Mouse (Mus musculus) spleen, adult 2 months (tissue): Measurements from ENCODE around the gene Diexf. TPM values are rescaled to one million over a fixed set of nuclear protein-coding genes. Genes with fewer than 3 reads are reported as not detected.

Experiments
- DNase-seq, 2 experiments: peaks; one replicate each; pipeline versions ENCODE4 v3.0.0 to v3.0.0-alpha.2; 2012 to 2021; ENCODE audit warnings: low spot score in 2 of 2, low read depth in 1 of 2
- H3K27ac ChIP-seq: fragments of 200-500 bp; 2 replicates; pipeline ENCODE4 v1.5.1; 2012; ENCODE audit warnings: low read length, inconsistent platforms; ENCODE audit not compliant: insufficient read depth
- H3K27me3 ChIP-seq: fragments of 200-500 bp; 2 replicates; pipeline ENCODE4 v1.6.1; 2012; ENCODE audit warnings: mild to moderate bottlenecking, moderate library complexity, low read length, inconsistent platforms; ENCODE audit not compliant: control insufficient read depth, insufficient read depth
- H3K36me3 ChIP-seq: fragments of 200-500 bp; 2 replicates; pipeline ENCODE4 v1.6.1; 2012; ENCODE audit warnings: mild to moderate bottlenecking, low read length, inconsistent platforms; ENCODE audit not compliant: control insufficient read depth, insufficient read depth
- H3K4me1 ChIP-seq: fragments of 200-500 bp; 2 replicates; pipeline ENCODE4 v1.6.1; 2011; ENCODE audit warnings: inconsistent platforms; ENCODE audit not compliant: control insufficient read depth, insufficient read depth, insufficient read length
- H3K4me3 ChIP-seq: fragments of 200-500 bp; 2 replicates; pipeline ENCODE4 v1.5.1; 2011; ENCODE audit warnings: mild to moderate bottlenecking, inconsistent platforms; ENCODE audit not compliant: insufficient read depth, insufficient read length; ENCODE audit errors: extremely low read depth
- CTCF ChIP-seq: fragments of 200-500 bp; IDR thresholded peaks from 2 replicates; pipeline ENCODE4 v1.5.1; 2011; ENCODE audit warnings: mild to moderate bottlenecking, inconsistent platforms; ENCODE audit not compliant: insufficient read depth, insufficient read length, insufficient replicate concordance; ENCODE audit errors: extremely low read depth
- POLR2A ChIP-seq: fragments of 200-500 bp; IDR thresholded peaks from 2 replicates; pipeline ENCODE4 v1.6.1; 2011; ENCODE audit warnings: low read depth, low read length, inconsistent platforms
- WGBS: fragments of 180-500 bp; shearing (Covaris S2); methylation state at CpG from one replicate; pipeline ENCODE4 v1.1.7; 2018; 5-methylcytosine and 5-hydroxymethylcytosine counted together
- polyA plus RNA-seq: library from polyadenylated mRNA; depleted of rRNA; stranded (reverse); fragments of >200 nt; gene quantifications from 2 replicates; pipeline ENCODE4 v1.2.3, GENCODE M21; 2012

Diexf gene
- polyA plus RNA-seq, 1 experiment, result 17.1 TPM

GRCm38 (mm10) chr1:193083051-193083450, 47.0 kb downstream of the Diexf start:
- WGBS, result 89% methylated on average over 7 of the region's 7 CpGs
- H3K36me3 ChIP-seq, result no peaks in the 10 kb centered on the region
- no peak for DNase-seq
- TF ChIP-seq POLR2A, result no peak
- no peak overlapping the region for H3K4me3 ChIP-seq
- no peaks in the 10 kb centered on the region for H3K4me1 ChIP-seq
- no peak overlapping the region for H3K27ac ChIP-seq
- H3K27me3 ChIP-seq, result no peaks in the 10 kb centered on the region

- H3K4me1 ChIP-seq, result no peaks in the 10 kb centered on the region
- H3K27me3 ChIP-seq, result no peaks in the 10 kb centered on the region
- TF ChIP-seq POLR2A, result no peak
- no peak for TF ChIP-seq CTCF
- no peaks in the 10 kb centered on the region for H3K36me3 ChIP-seq
- no peak overlapping the region for H3K27ac ChIP-seq
- H3K4me3 ChIP-seq, result no peak overlapping the region
- no peak for DNase-seq
- WGBS, result 74% methylated on average over 10 of the region's 10 CpGs
These were observed 47.7 kb downstream of the Diexf start for GRCm38 (mm10) chr1:193082311-193082921.

GRCm38 (mm10) chr1:193062618-193063017, 67.5 kb downstream of the Diexf start:
- 92% methylated on average over 3 of the region's 3 CpGs for WGBS
- no peak overlapping the region for H3K4me3 ChIP-seq
- no peaks in the 10 kb centered on the region for H3K4me1 ChIP-seq
- H3K27me3 ChIP-seq, result no peaks in the 10 kb centered on the region
- TF ChIP-seq POLR2A (no peak), CTCF (no peak)
- H3K36me3 ChIP-seq, result no peaks in the 10 kb centered on the region
- no peak for DNase-seq
- H3K27ac ChIP-seq, result no peak overlapping the region

DNA sequence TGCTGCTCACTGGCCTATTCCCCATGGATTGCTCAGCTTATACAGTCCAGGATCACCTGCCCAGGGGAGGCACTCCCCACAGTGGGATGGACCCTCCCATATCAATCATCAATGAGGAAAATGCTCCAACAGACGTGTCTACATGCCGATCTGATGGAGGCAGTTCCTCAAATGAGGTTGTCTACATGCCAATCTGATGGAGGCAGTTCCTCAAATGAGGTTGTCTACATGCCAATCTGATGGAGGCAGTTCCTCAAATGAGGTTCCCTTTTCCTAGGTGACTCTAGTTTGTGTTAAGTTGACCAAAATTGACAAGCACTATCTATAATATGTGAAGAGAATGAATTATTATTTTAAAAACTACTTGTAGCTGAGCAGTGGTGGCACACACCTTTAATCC, 69.9 kb downstream of the Diexf start:
- Histone ChIP-seq H3K4me1 (no peaks in the 10 kb centered on the region), H3K27ac (no peak overlapping the region), H3K4me3 (no peak overlapping the region), H3K27me3 (no peaks in the 10 kb centered on the region), H3K36me3 (no peaks in the 10 kb centered on the region)
- 9% methylated on average over 2 of the region's 2 CpGs for WGBS
- no peak for DNase-seq
- no peak for TF ChIP-seq POLR2A
- no peak for TF ChIP-seq CTCF

DNA sequence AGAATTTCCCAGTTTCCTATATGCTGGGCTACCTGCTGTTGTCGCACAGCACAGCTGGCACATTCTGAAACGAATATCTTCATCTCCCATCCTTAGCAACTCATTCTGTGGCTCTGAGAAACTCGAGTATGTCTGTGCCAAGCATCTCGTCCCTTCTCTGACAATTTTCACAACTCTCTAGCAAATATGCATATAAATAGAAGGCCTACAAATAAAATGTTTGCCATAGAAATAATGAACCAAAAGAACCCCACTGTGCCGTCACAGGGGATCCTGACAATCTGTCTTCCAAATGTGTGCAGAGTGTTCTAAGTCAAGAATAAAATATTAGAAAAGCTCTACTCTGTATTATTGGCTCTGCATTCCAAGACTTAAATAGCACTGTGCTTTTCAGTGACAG, 70.5 kb downstream of the Diexf start:
- H3K4me3 ChIP-seq, result no peak overlapping the region
- WGBS, result 72% methylated on average over 5 of the region's 5 CpGs
- H3K36me3 ChIP-seq, result no peaks in the 10 kb centered on the region
- TF ChIP-seq POLR2A (no peak), CTCF (no peak)
- H3K4me1 ChIP-seq, result no peaks in the 10 kb centered on the region
- no peaks in the 10 kb centered on the region for H3K27me3 ChIP-seq
- no peak overlapping the region for H3K27ac ChIP-seq
- DNase-seq, result no peak

- WGBS, result 38% methylated on average over 5 of the region's 5 CpGs
- Histone ChIP-seq H3K27ac (no peak overlapping the region), H3K27me3 (no peaks in the 10 kb centered on the region), H3K4me3 (no peak overlapping the region), H3K4me1 (no peaks in the 10 kb centered on the region), H3K36me3 (no peaks in the 10 kb centered on the region)
- no peak for TF ChIP-seq POLR2A
- TF ChIP-seq CTCF, result no peak
- DNase-seq, result no peak
These were observed 75.7 kb downstream of the Diexf start for GRCm38 (mm10) chr1:193054401-193054800.

GRCm38 (mm10) chr1:193053065-193053464, 77.0 kb downstream of the Diexf start:
- no peaks in the 10 kb centered on the region for H3K27me3 ChIP-seq
- 81% methylated on average over 5 of the region's 5 CpGs for WGBS
- no peaks in the 10 kb centered on the region for H3K4me1 ChIP-seq
- H3K27ac ChIP-seq, result no peak overlapping the region
- H3K4me3 ChIP-seq, result no peak overlapping the region
- TF ChIP-seq CTCF, result no peak
- H3K36me3 ChIP-seq, result no peaks in the 10 kb centered on the region
- DNase-seq, result no peak
